Mouse (Mus musculus) heart, embryonic 13.5 days (tissue): Measurements from ENCODE around the gene Cd5. TPM values are rescaled to one million over a fixed set of nuclear protein-coding genes. Genes with fewer than 3 reads are reported as not detected.

Experiments used
- ATAC-seq: fragments of 200-750 bp; cut with Nextera tagmentation; 2 replicates; pipeline ENCODE4 v1.8.0; 2017; ENCODE audit warnings: moderate TSS enrichment; ENCODE audit not compliant: insufficient number of reproducible peaks, low FRiP score, low TSS enrichment; ENCODE audit errors: extremely low read depth
- H3K27ac ChIP-seq: fragments of 300-500 bp; sonication (generic); replicated peaks from 2 replicates; pipeline ENCODE4 v1.5.1; 2015; ENCODE audit warnings: moderate library complexity, mild to moderate bottlenecking, inconsistent platforms
- H3K27me3 ChIP-seq: fragments of 300-500 bp; sonication (generic); replicated peaks from 2 replicates; pipeline ENCODE4 v1.6.1; 2015; ENCODE audit warnings: mild to moderate bottlenecking, inconsistent platforms
- H3K36me3 ChIP-seq: fragments of 300-500 bp; sonication (generic); 2 replicates; pipeline ENCODE4 v1.6.1; 2015; ENCODE audit warnings: mild to moderate bottlenecking, inconsistent platforms
- H3K4me1 ChIP-seq: fragments of 300-500 bp; sonication (generic); 2 replicates; pipeline ENCODE4 v1.6.1; 2015; ENCODE audit warnings: inconsistent platforms
- H3K4me2 ChIP-seq: fragments of 300-500 bp; sonication (generic); 2 replicates; pipeline ENCODE4 v1.6.1; 2015; ENCODE audit warnings: inconsistent platforms, mild to moderate bottlenecking, moderate library complexity
- H3K4me3 ChIP-seq: fragments of 300-500 bp; sonication (generic); 2 replicates; pipeline ENCODE4 v1.5.1; 2015; ENCODE audit warnings: moderate library complexity, mild to moderate bottlenecking, inconsistent platforms
- H3K9ac ChIP-seq: fragments of 300-500 bp; sonication (generic); 2 replicates; pipeline ENCODE4 v1.6.1; 2015; ENCODE audit warnings: inconsistent platforms, mild to moderate bottlenecking, moderate library complexity
- H3K9me3 ChIP-seq: fragments of 300-500 bp; sonication (generic); 2 replicates; pipeline ENCODE4 v1.6.1; 2016; ENCODE audit warnings: inconsistent platforms
- WGBS: fragments of 180-500 bp; shearing (Covaris S2); methylation state at CpG from one replicate; pipeline ENCODE4 v1.1.7; 2015; ENCODE audit warnings: mixed read lengths; 5-methylcytosine and 5-hydroxymethylcytosine counted together
- polyA plus RNA-seq: library from polyadenylated mRNA; unstranded; fragments of >200 nt; fragmentation: Nextera tagmentation; extraction: Ambion mirVana; gene quantifications from 2 replicates; pipeline ENCODE4 v1.2.1, GENCODE M21; 2015

The Cd5 gene
- 0.71 TPM in 2 replicates for polyA plus RNA-seq

DNA sequence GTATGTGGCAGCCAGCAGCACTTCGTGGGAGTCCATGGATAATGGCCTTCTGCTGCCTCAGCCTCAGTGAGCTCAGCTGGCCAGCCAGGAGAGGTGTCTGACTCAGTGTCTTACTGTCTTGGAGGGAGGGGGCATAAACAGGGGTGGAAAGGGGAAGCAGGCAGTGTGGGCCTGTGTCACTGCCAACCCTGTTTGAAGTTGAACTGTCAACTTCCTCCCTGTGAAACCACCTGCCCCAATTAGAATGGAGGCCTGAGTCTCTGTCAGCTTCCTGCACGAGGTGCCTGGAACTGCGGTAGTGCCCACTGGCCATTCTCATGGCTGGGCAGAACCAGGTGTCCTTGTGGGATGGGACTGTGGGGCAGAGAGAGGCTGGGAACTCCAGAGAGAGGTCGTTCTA lies at the start of gene Cd5:
Gene Cd5 (minus strand): TSS at position 192 of the 400 bp plus-strand sequence.
- Histone ChIP-seq H3K4me2 (no peak within 1 kb of the TSS), H3K4me3 (no peak within 1 kb of the TSS), H3K27me3 (no peaks in the 10 kb centered on the region), H3K9me3 (no peaks in the 10 kb centered on the region), H3K27ac (no peak within 1 kb of the TSS), H3K4me1 (peaks cover 8% of the 10 kb centered on the region), H3K9ac (no peak within 1 kb of the TSS), H3K36me3 (no peaks in the 10 kb centered on the region)
- 71% methylated on average over 4 of the region's 4 CpGs for WGBS
- no peak for ATAC-seq

DNA sequence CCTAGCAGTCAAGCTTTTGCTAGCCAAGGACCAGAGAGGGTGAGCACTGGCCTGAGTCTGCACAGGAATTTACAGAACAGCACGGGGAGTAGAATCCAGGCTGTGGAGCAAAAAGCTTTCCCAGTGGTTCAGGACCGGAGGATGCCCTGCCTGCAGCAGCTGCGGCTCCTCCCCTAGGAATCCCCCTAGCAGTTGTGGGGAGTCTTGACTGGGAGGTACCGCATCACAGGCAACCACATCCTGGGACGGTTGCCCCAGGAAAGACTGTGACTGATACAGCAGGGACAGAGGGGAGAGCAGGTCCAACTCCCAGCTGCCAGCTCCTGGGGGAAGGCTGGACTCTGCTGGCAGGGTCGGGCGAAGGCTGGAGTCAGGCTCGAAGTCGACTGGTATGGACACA lies 49.4 kb upstream of the Cd5 start:
- no peak for ATAC-seq
- Histone ChIP-seq H3K4me3 (no peak overlapping the region), H3K4me2 (no peak overlapping the region), H3K27ac (no peak overlapping the region), H3K27me3 (peaks cover 6% of the 10 kb centered on the region; the same call in 1 of the 2 replicates), H3K36me3 (no peaks in the 10 kb centered on the region), H3K9me3 (no peaks in the 10 kb centered on the region), H3K9ac (no peak overlapping the region), H3K4me1 (0 out of 2 replicates have a peak, but pooled peaks cover 10% of the 10 kb centered on the region)
- WGBS, result 74% methylated on average over 9 of the region's 9 CpGs

DNA sequence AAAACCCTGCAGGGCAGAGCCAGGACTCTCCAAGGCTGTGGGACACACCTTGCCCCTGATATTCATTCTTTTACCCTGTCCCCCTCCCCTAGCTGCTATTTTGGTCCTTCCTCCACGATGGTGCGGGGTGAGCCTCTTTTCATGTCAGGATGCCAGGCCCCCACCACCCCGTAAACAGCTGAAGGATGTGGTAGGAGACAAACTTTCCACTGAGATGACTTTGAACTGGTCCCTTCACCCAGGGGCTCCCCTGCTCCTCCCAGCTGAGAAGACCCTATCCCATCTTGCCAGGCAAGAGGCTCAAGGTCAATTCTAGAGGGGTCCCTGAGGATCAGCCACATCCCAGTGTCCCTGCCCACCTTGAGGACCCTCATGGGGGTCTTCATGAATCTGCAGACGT lies 48.6 kb upstream of the Cd5 start:
- Histone ChIP-seq H3K4me1 (peaks cover 17% of the 10 kb centered on the region; the same call in 1 of the 2 replicates), H3K9ac (no peak overlapping the region), H3K27me3 (peaks cover 6% of the 10 kb centered on the region; the same call in 1 of the 2 replicates), H3K4me2 (no peak overlapping the region), H3K9me3 (no peaks in the 10 kb centered on the region), H3K4me3 (no peak overlapping the region), H3K36me3 (no peaks in the 10 kb centered on the region), H3K27ac (no peak overlapping the region)
- no peak for ATAC-seq
- WGBS, result 73% methylated on average over 4 of the region's 4 CpGs

- no peak for ATAC-seq
Measured at GRCm38 (mm10) chr19:10786753-10787152, 48.0 kb upstream of the Cd5 start.

GRCm38 (mm10) chr19:10784796-10785459 lies 46.1 kb upstream of the Cd5 start:
- Histone ChIP-seq H3K27ac (no peak overlapping the region), H3K36me3 (no peaks in the 10 kb centered on the region), H3K4me1 (peaks cover 39% of the 10 kb centered on the region), H3K4me3 (no peak overlapping the region), H3K9me3 (no peaks in the 10 kb centered on the region), H3K4me2 (no peak overlapping the region), H3K27me3 (no peaks in the 10 kb centered on the region), H3K9ac (no peak overlapping the region)
- ATAC-seq, result no peak
- 80% methylated on average over 10 of the region's 10 CpGs for WGBS

More at GRCm38 (mm10) chr19:10786753-10787152, 48.0 kb upstream of the Cd5 start:
- H3K4me2 ChIP-seq, result no peak overlapping the region
- no peak overlapping the region for H3K9ac ChIP-seq
- no peaks in the 10 kb centered on the region for H3K9me3 ChIP-seq
- no peaks in the 10 kb centered on the region for H3K36me3 ChIP-seq
- peaks cover 24% of the 10 kb centered on the region for H3K4me1 ChIP-seq
- no peak overlapping the region for H3K27ac ChIP-seq
- H3K4me3 ChIP-seq, result no peak overlapping the region
- 71% methylated on average over 6 of the region's 6 CpGs for WGBS
- peaks cover 6% of the 10 kb centered on the region; the same call in 1 of the 2 replicates for H3K27me3 ChIP-seq

- ATAC-seq, result no peak
Measured at GRCm38 (mm10) chr19:10784061-10784460, 45.3 kb upstream of the Cd5 start.

GRCm38 (mm10) chr19:10783168-10783567 lies 44.4 kb upstream of the Cd5 start:
- WGBS, result 74% methylated on average over 4 of the region's 4 CpGs
- no peaks in the 10 kb centered on the region for H3K27me3 ChIP-seq
- H3K36me3 ChIP-seq, result no peaks in the 10 kb centered on the region
- no peak overlapping the region for H3K4me3 ChIP-seq
- no peak overlapping the region for H3K4me2 ChIP-seq
- H3K4me1 ChIP-seq, result peaks cover 36% of the 10 kb centered on the region
- no peaks in the 10 kb centered on the region for H3K9me3 ChIP-seq
- no peak overlapping the region for H3K9ac ChIP-seq
- H3K27ac ChIP-seq, result no peak overlapping the region
- ATAC-seq, result no peak

More at GRCm38 (mm10) chr19:10784061-10784460, 45.3 kb upstream of the Cd5 start:
- peaks cover 36% of the 10 kb centered on the region for H3K4me1 ChIP-seq
- no peaks in the 10 kb centered on the region for H3K27me3 ChIP-seq
- no peak overlapping the region for H3K4me3 ChIP-seq
- no peaks in the 10 kb centered on the region for H3K9me3 ChIP-seq
- H3K4me2 ChIP-seq, result no peak overlapping the region
- 38% methylated on average over 3 of the region's 3 CpGs for WGBS
- H3K9ac ChIP-seq, result no peak overlapping the region
- H3K27ac ChIP-seq, result no peak overlapping the region
- H3K36me3 ChIP-seq, result no peaks in the 10 kb centered on the region

GRCm38 (mm10) chr19:10781641-10782040 lies 42.8 kb upstream of the Cd5 start:
- Histone ChIP-seq H3K9me3 (no peaks in the 10 kb centered on the region), H3K27me3 (no peaks in the 10 kb centered on the region), H3K4me2 (no peak overlapping the region), H3K27ac (peak overlapping the region; percentile 59; the same call in 1 of the 2 replicates), H3K4me3 (no peak overlapping the region), H3K36me3 (no peaks in the 10 kb centered on the region), H3K4me1 (peaks cover 36% of the 10 kb centered on the region), H3K9ac (no peak overlapping the region)
- no peak for ATAC-seq
- 51% methylated on average over 4 of the region's 4 CpGs for WGBS

DNA sequence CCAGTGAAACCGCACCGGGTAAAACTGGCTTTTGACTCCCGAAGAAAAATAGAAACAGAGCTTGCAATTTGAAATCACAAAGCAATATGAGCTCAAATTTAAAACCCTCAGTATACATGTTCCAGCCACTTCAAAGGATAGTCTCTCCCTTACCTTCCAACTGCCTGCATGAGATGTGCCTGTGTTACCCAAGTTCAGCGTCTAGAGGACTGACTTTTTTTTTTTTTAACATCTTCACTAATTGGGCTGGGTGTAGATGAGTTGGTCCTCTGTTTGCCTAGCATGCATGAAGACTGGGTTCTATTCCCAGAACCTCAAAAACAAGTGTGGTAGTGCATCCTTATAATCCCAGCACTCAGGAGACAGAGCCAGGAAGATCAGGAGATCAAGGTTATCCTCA lies 38.1 kb upstream of the Cd5 start:
- H3K27me3 ChIP-seq, result 0 out of 2 replicates have a peak, but pooled peaks cover 3% of the 10 kb centered on the region
- H3K27ac ChIP-seq, result no peak overlapping the region
- ATAC-seq, result no peak
- 83% methylated on average over 4 of the region's 4 CpGs for WGBS
- H3K9ac ChIP-seq, result no peak overlapping the region
- H3K4me2 ChIP-seq, result no peak overlapping the region
- no peaks in the 10 kb centered on the region for H3K36me3 ChIP-seq
- no peak overlapping the region for H3K4me3 ChIP-seq
- H3K9me3 ChIP-seq, result no peaks in the 10 kb centered on the region
- H3K4me1 ChIP-seq, result peaks cover 22% of the 10 kb centered on the region

DNA sequence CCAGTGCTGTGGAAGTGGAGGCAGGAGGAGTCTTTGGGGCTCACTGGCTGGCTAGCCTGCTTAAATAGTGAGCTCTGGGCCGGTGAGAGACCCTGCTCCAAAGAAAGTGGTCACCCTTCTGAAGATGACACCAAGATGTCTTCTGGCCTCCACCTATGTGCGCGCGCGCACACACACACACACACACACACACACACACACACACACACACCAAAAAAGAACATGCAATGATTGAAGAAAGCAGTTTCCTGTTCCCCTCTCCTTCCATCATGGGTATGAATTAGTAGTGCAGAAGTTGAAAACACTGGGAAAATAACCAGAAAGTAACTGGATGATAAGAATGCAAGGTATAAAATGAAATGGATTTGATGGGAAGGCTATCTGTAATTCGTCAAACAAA lies 35.3 kb upstream of the Cd5 start:
- 87% methylated on average over 6 of the region's 6 CpGs for WGBS
- Histone ChIP-seq H3K36me3 (no peaks in the 10 kb centered on the region), H3K4me3 (no peak overlapping the region), H3K4me2 (no peak overlapping the region), H3K4me1 (peaks cover 23% of the 10 kb centered on the region), H3K9ac (no peak overlapping the region), H3K27me3 (0 out of 2 replicates have a peak, but pooled peaks cover 3% of the 10 kb centered on the region), H3K9me3 (no peaks in the 10 kb centered on the region), H3K27ac (no peak overlapping the region)
- ATAC-seq, result no peak

- no peak overlapping the region for H3K9ac ChIP-seq
- H3K4me3 ChIP-seq, result no peak overlapping the region
- H3K27ac ChIP-seq, result no peak overlapping the region
- H3K36me3 ChIP-seq, result no peaks in the 10 kb centered on the region
- H3K4me2 ChIP-seq, result no peak overlapping the region
- ATAC-seq, result no peak
- 48% methylated on average over 7 of the region's 7 CpGs for WGBS
- 0 out of 2 replicates have a peak, but pooled peaks cover 3% of the 10 kb centered on the region for H3K27me3 ChIP-seq
- peaks cover 30% of the 10 kb centered on the region for H3K4me1 ChIP-seq
- H3K9me3 ChIP-seq, result no peaks in the 10 kb centered on the region
Measured at GRCm38 (mm10) chr19:10773384-10773783, 34.6 kb upstream of the Cd5 start.

DNA sequence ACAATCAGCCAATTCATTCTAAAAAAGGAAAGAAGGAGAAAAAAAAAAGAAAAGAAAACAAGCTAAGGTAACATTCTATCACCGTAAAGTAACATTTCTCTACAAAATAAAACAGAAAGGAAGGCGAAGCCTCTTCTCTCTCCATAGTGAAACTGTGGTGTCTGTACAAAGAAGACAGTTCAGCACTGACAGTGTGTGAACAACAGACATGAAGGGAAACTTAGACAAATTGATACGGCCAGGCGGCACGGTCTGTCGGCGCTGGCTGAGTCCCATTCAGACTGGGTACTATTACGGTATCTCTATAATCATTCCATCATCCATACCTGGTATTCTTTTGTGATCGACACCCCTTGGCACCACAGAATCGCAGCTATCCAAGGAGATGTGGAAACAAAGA lies 34.1 kb upstream of the Cd5 start:
- Histone ChIP-seq H3K4me2 (no peak overlapping the region), H3K4me1 (peaks cover 32% of the 10 kb centered on the region), H3K4me3 (no peak overlapping the region), H3K27ac (no peak overlapping the region), H3K36me3 (no peaks in the 10 kb centered on the region), H3K27me3 (0 out of 2 replicates have a peak, but pooled peaks cover 3% of the 10 kb centered on the region), H3K9ac (no peak overlapping the region), H3K9me3 (no peaks in the 10 kb centered on the region)
- 91% methylated on average over 10 of the region's 10 CpGs for WGBS
- ATAC-seq, result no peak
